Mouse (Mus musculus): ENCODE measurements around the gene Auts2. TPM values are rescaled to one million over a fixed set of nuclear protein-coding genes. Genes with fewer than 3 reads are reported as not detected.

Gene Auts2
- total and polyA plus RNA-seq, 2 experiments from 2014 or later = 6.8 to 12.1 TPM

DNA sequence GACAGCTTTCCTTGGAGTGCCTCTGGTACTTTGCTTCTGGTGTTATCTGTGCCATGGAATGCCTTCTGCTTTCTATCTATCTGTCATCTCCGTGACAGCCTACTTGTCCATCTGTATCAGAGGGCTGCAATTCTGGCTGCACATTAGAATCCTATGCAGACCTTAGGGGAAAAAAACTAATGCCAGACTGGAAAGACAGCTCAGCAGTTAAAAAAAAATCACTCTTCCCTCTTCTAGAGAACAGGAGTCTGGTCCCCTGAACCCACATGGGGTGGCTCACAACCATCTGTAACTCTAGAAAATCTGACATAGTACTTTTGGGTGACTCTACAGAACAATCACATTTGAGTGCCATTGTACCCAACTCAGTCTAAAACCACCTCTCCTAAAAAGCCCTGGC is 181.9 kb downstream of the Auts2 start:
- no peak overlapping the region for H3K9ac ChIP-seq (replicated peaks; ENCODE audit: low read depth, low read length)
- ATAC-seq (ENCODE audit: insufficient read depth, low read depth) = no peak
- no peak overlapping the region for H3K4me3 ChIP-seq (ENCODE audit: low read depth, low read length)
- no peak overlapping the region for H3K4me2 ChIP-seq (ENCODE audit: low read depth, low read length)
- no peaks in the 10 kb centered on the region for H3K9me3 ChIP-seq (replicated peaks; ENCODE audit: control insufficient read depth, low read length)
- H3K27ac ChIP-seq (ENCODE audit: low read depth) = no peak overlapping the region
- no peaks in the 10 kb centered on the region for H3K36me3 ChIP-seq (replicated peaks; ENCODE audit: control insufficient read depth, insufficient read depth, low read length)
- H3K4me1 ChIP-seq (ENCODE audit: control insufficient read depth, insufficient read depth) = peaks cover 15% of the 10 kb centered on the region; the same call in 1 of the 2 replicates
- no peaks in the 10 kb centered on the region for H3K27me3 ChIP-seq (ENCODE audit: control insufficient read depth, insufficient read depth, low read length)
- TF ChIP-seq CTCF (IDR thresholded peaks at IDR 0.05; ENCODE audit: low read depth) (no peak), EP300 (IDR thresholded peaks at IDR 0.05; ENCODE audit: low read depth) (no peak)
- 39% methylated on average over 1 of the region's 1 CpGs for WGBS
- no peak for DNase-seq (ENCODE audit: low spot score)

DNA sequence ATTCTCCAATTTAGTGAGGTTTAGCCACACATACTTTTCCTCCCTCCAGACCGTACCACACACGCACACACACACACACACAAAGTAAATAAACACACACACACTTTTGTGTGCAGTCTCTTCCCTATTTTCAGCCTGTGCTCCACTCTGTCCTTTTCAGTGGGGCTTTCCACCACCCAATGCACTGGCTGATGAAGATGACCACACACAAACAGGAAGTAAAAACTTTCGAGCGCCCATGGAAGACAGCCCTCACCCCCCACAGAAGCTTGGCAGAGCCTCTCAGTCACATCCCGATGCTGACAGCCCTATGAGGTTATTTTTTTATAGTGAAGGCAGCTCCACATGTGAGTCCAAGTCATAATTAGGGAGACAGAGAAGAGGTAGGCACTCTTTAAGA is 185.4 kb downstream of the Auts2 start:
- no peak for TF ChIP-seq CTCF (IDR thresholded peaks at IDR 0.05; ENCODE audit: low read depth)
- no peak for TF ChIP-seq EP300 (IDR thresholded peaks at IDR 0.05; ENCODE audit: low read depth)
- ATAC-seq (ENCODE audit: insufficient read depth, low read depth) (no peak), DNase-seq (ENCODE audit: low spot score) (no peak)
- Histone ChIP-seq H3K4me1 (ENCODE audit: control insufficient read depth, insufficient read depth) (peaks cover 17% of the 10 kb centered on the region), H3K27ac (ENCODE audit: low read depth) (no peak overlapping the region), H3K9ac (replicated peaks; ENCODE audit: low read depth, low read length) (no peak overlapping the region), H3K36me3 (replicated peaks; ENCODE audit: control insufficient read depth, insufficient read depth, low read length) (no peaks in the 10 kb centered on the region), H3K4me2 (ENCODE audit: low read depth, low read length) (no peak overlapping the region), H3K4me3 (ENCODE audit: low read depth, low read length) (no peak overlapping the region), H3K27me3 (ENCODE audit: control insufficient read depth, insufficient read depth, low read length) (no peaks in the 10 kb centered on the region), H3K9me3 (replicated peaks; ENCODE audit: control insufficient read depth, low read length) (no peaks in the 10 kb centered on the region)
- WGBS = 49% methylated on average over 5 of the region's 5 CpGs

DNA sequence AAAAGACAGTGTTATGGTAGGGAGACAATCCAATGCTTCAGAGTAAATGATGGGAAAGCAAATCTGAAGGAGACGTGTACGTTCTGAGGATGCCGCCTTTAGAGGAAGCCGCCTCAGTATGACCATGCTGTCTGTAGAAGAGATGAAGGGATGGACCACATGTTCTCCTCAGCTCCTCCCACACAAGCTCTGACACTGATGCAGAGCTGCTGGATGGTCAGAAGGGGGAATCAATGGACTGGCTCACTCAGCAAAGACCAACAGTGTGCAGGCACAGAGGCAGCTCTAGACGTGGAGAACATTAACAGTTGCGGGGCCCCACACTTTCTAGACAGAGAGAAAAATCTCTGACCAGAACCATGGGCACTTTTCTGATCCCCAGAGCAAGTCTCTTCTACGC is 187.2 kb downstream of the Auts2 start:
- no peaks in the 10 kb centered on the region for H3K27me3 ChIP-seq (ENCODE audit: control insufficient read depth, insufficient read depth, low read length)
- H3K9ac ChIP-seq (replicated peaks; ENCODE audit: low read depth, low read length) = no peak overlapping the region
- no peak overlapping the region for H3K4me3 ChIP-seq (ENCODE audit: low read depth, low read length)
- no peak for DNase-seq (ENCODE audit: low spot score)
- 70% methylated on average over 7 of the region's 7 CpGs for WGBS
- no peak for ATAC-seq (ENCODE audit: insufficient read depth, low read depth)
- no peak for TF ChIP-seq EP300 (IDR thresholded peaks at IDR 0.05; ENCODE audit: low read depth)
- TF ChIP-seq CTCF (IDR thresholded peaks at IDR 0.05; ENCODE audit: low read depth) = no peak; the same call in 1 of the 2 replicates
- no peaks in the 10 kb centered on the region for H3K36me3 ChIP-seq (replicated peaks; ENCODE audit: control insufficient read depth, insufficient read depth, low read length)
- peaks cover 15% of the 10 kb centered on the region for H3K4me1 ChIP-seq (ENCODE audit: control insufficient read depth, insufficient read depth)
- no peaks in the 10 kb centered on the region for H3K9me3 ChIP-seq (replicated peaks; ENCODE audit: control insufficient read depth, low read length)
- H3K27ac ChIP-seq (ENCODE audit: low read depth) = no peak overlapping the region
- H3K4me2 ChIP-seq (ENCODE audit: low read depth, low read length) = no peak overlapping the region

DNA sequence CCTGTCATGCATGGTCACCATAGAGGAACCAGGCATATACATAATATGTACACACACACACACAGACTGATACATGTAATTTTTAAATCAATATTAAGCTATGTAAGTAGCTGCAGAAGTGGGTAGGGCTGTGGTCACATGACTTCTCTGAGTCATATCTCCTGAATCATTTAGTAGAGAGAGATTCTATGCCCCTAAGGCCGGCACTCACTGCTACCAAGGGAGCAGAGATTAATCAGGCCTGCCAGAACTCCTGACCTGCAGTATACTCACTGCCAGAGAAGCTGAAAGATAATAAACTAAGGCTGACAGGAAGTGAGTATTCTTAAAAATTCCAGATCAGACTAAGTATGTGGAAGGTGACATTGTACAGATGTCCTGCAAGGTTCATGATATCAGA is 190.7 kb downstream of the Auts2 start:
- DNase-seq (ENCODE audit: low spot score) (no peak), ATAC-seq (ENCODE audit: insufficient read depth, low read depth) (no peak)
- H3K9ac ChIP-seq (replicated peaks; ENCODE audit: low read depth, low read length) = no peak overlapping the region
- WGBS = 19% methylated on average over 1 of the region's 1 CpGs
- no peaks in the 10 kb centered on the region for H3K9me3 ChIP-seq (replicated peaks; ENCODE audit: control insufficient read depth, low read length)
- H3K36me3 ChIP-seq (replicated peaks; ENCODE audit: control insufficient read depth, insufficient read depth, low read length) = no peaks in the 10 kb centered on the region
- peaks cover 14% of the 10 kb centered on the region for H3K4me1 ChIP-seq (ENCODE audit: control insufficient read depth, insufficient read depth)
- no peak overlapping the region for H3K4me2 ChIP-seq (ENCODE audit: low read depth, low read length)
- no peak overlapping the region for H3K27ac ChIP-seq (ENCODE audit: low read depth)
- no peak for TF ChIP-seq EP300 (IDR thresholded peaks at IDR 0.05; ENCODE audit: low read depth)
- no peak for TF ChIP-seq CTCF (IDR thresholded peaks at IDR 0.05; ENCODE audit: low read depth)
- H3K27me3 ChIP-seq (ENCODE audit: control insufficient read depth, insufficient read depth, low read length) = no peaks in the 10 kb centered on the region
- no peak overlapping the region for H3K4me3 ChIP-seq (ENCODE audit: low read depth, low read length)

DNA sequence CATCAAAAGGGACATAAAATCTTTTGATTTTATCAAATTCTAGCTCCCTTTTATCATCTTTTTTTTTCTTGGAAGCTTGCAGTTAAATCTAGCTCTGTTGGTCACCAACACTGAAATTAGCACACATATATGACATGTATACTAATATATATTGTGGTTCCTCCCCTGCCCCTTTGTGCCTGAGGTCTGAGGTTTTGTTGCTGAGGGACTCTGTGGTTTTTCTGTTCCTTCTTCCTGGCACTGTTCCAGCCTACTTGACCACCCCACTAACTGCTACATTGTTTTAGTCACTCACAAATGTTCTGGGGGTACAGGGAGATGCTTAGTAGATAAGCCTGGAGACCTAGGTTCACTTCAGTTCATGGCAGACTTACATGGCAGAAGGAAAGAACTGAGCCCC is 192.0 kb downstream of the Auts2 start:
- no peak overlapping the region for H3K4me2 ChIP-seq (ENCODE audit: low read depth, low read length)
- no peak overlapping the region for H3K27ac ChIP-seq (ENCODE audit: low read depth)
- TF ChIP-seq EP300 (IDR thresholded peaks at IDR 0.05; ENCODE audit: low read depth) = no peak
- no peak for TF ChIP-seq CTCF (IDR thresholded peaks at IDR 0.05; ENCODE audit: low read depth)
- H3K4me3 ChIP-seq (ENCODE audit: low read depth, low read length) = no peak overlapping the region
- peaks cover 14% of the 10 kb centered on the region for H3K4me1 ChIP-seq (ENCODE audit: control insufficient read depth, insufficient read depth)
- DNase-seq (ENCODE audit: low spot score) (no peak), ATAC-seq (ENCODE audit: insufficient read depth, low read depth) (no peak)
- H3K27me3 ChIP-seq (ENCODE audit: control insufficient read depth, insufficient read depth, low read length) = no peaks in the 10 kb centered on the region
- no peak overlapping the region for H3K9ac ChIP-seq (replicated peaks; ENCODE audit: low read depth, low read length)
- no peaks in the 10 kb centered on the region for H3K9me3 ChIP-seq (replicated peaks; ENCODE audit: control insufficient read depth, low read length)
- H3K36me3 ChIP-seq (replicated peaks; ENCODE audit: control insufficient read depth, insufficient read depth, low read length) = no peaks in the 10 kb centered on the region

DNA sequence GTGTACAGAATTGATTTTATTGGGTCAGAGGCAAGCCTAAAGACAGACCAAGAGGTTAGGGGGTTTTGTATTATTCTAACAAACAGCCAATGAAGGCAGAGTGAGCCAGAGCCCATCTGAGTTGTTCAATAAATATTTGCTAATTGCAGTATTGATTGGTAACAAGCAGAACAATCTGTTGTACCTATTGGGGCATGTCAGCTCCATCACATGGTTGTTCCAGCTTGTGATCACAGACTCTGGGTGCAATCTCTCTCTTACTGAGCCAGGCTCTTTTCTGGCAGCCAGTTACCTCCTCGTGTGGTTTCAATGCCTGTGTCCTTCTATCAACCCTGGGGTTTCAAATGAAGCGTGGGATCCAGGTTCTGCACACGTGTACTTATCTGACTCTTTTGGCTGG is 201.8 kb downstream of the Auts2 start:
- ATAC-seq (ENCODE audit: insufficient read depth, low read depth) = no peak
- H3K9me3 ChIP-seq (replicated peaks; ENCODE audit: control insufficient read depth, low read length) = no peaks in the 10 kb centered on the region
- H3K9ac ChIP-seq (replicated peaks; ENCODE audit: low read depth, low read length) = no peak overlapping the region
- TF ChIP-seq CTCF (IDR thresholded peaks at IDR 0.05; ENCODE audit: low read depth) = no peak
- TF ChIP-seq EP300 (IDR thresholded peaks at IDR 0.05; ENCODE audit: low read depth) = no peak
- H3K27me3 ChIP-seq (ENCODE audit: control insufficient read depth, insufficient read depth, low read length) = no peaks in the 10 kb centered on the region
- no peak overlapping the region for H3K27ac ChIP-seq (ENCODE audit: low read depth)
- H3K4me2 ChIP-seq (ENCODE audit: low read depth, low read length) = no peak overlapping the region
- no peaks in the 10 kb centered on the region for H3K36me3 ChIP-seq (replicated peaks; ENCODE audit: control insufficient read depth, insufficient read depth, low read length)
- no peak for DNase-seq (ENCODE audit: low spot score)
- 48% methylated on average over 3 of the region's 3 CpGs for WGBS
- H3K4me3 ChIP-seq (ENCODE audit: low read depth, low read length) = no peak overlapping the region
- peaks cover 11% of the 10 kb centered on the region; the same call in 1 of the 2 replicates for H3K4me1 ChIP-seq (ENCODE audit: control insufficient read depth, insufficient read depth)
